Mouse (Mus musculus) myocyte (in vitro differentiated cells): Measurements from ENCODE around the gene Pdzd8.
A peak's percentile ranks its signal among the peaks of the same experiment; 100 is the strongest.

Source experiments
- E2F4 ChIP-seq: IDR thresholded peaks from one replicate; pipeline ENCODE4 v1.6.1; 2011; ENCODE audit warnings: mild to moderate bottlenecking, control low read depth, moderate library complexity; ENCODE audit not compliant: insufficient read depth
- MAX ChIP-seq: IDR thresholded peaks from one replicate; pipeline ENCODE4 v1.6.1; 2011; ENCODE audit warnings: low read depth, mild to moderate bottlenecking, control low read depth
- MYOD1 ChIP-seq, 3 experiments: IDR thresholded peaks; one replicate each; pipeline ENCODE4 v1.6.1; 2011; ENCODE audit warnings: control low read depth in 2 of 3, low read depth in 2 of 3, mild to moderate bottlenecking in 2 of 3, moderate library complexity in 1 of 3; ENCODE audit not compliant: insufficient read length in 2 of 3, control insufficient read depth in 1 of 3
- POLR2A ChIP-seq: IDR thresholded peaks from one replicate; pipeline ENCODE4 v1.6.1; 2011; ENCODE audit warnings: low read depth, mild to moderate bottlenecking, control low read depth, moderate library complexity; ENCODE audit not compliant: insufficient read length
- POLR2AphosphoS2 ChIP-seq: IDR thresholded peaks from one replicate; pipeline ENCODE4 v1.6.1; 2011; ENCODE audit warnings: low read depth, control low read depth; ENCODE audit not compliant: insufficient read length
- REST ChIP-seq: IDR thresholded peaks from one replicate; pipeline ENCODE4 v1.6.1; 2011; ENCODE audit warnings: mild to moderate bottlenecking, control low read depth, moderate library complexity; ENCODE audit not compliant: insufficient read depth, insufficient read length
- SRF ChIP-seq: IDR thresholded peaks from one replicate; pipeline ENCODE4 v1.6.1; 2011; ENCODE audit warnings: low read depth; ENCODE audit not compliant: control insufficient read depth, insufficient read length
- TCF12 ChIP-seq: IDR thresholded peaks from one replicate; pipeline ENCODE4 v1.6.1; 2011; ENCODE audit warnings: mild to moderate bottlenecking, control low read depth; ENCODE audit not compliant: poor library complexity, insufficient read depth, severe bottlenecking
- USF1 ChIP-seq: IDR thresholded peaks from one replicate; pipeline ENCODE4 v1.6.1; 2011; ENCODE audit warnings: low read depth, mild to moderate bottlenecking, control low read depth, moderate library complexity

- TF ChIP-seq REST, result no peak
- TF ChIP-seq MYOD1 (IDR thresholded peaks at IDR 0.05; ENCODE audit: control insufficient read depth in 1 of 3, insufficient read length in 2 of 3, low read depth in 2 of 3), result no peak
- TF ChIP-seq POLR2A, result peak; percentile 84
- no peak for TF ChIP-seq USF1
- TF ChIP-seq MAX, result no peak
- peak; percentile 24 for TF ChIP-seq E2F4
- no peak for TF ChIP-seq TCF12
- TF ChIP-seq SRF, result no peak
- peak; percentile 63 for TF ChIP-seq POLR2AphosphoS2
Measured at GRCm38 (mm10) chr19:59345658-59346283, at the start of gene Pdzd8.
